Mouse (Mus musculus): Measurements from ENCODE around the gene Twf1.

Twf1 gene

GRCm38 (mm10) chr15:94589219-94590075 is at the start of gene Twf1:
TSS of gene Twf1 (minus strand) at chr15:94589889.
- DNase-seq = peak; percentile 98

- peak; percentile 26 for DNase-seq
Observed at GRCm38 (mm10) chr15:94639126-94639525, 49.4 kb upstream of the Twf1 start.

GRCm38 (mm10) chr15:94638207-94638606 is 48.5 kb upstream of the Twf1 start:
- no peak for DNase-seq

GRCm38 (mm10) chr15:94634524-94634923 is 44.8 kb upstream of the Twf1 start:
- no peak for DNase-seq

GRCm38 (mm10) chr15:94630553-94630952 is 40.9 kb upstream of the Twf1 start:
- DNase-seq = no peak

GRCm38 (mm10) chr15:94628830-94629601 is 39.3 kb upstream of the Twf1 start, which contains the start of gene Tmem117:
TSS of gene Tmem117 (plus strand) at chr15:94629232.
- DNase-seq = peak; percentile 73

GRCm38 (mm10) chr15:94628463-94628829 is 38.8 kb upstream of the Twf1 start:
- no peak for DNase-seq

- no peak for DNase-seq
Observed at GRCm38 (mm10) chr15:94620909-94621308, 31.2 kb upstream of the Twf1 start.

- DNase-seq = no peak
Observed at GRCm38 (mm10) chr15:94616036-94616435, 26.3 kb upstream of the Twf1 start.

- no peak for DNase-seq
Observed at GRCm38 (mm10) chr15:94607768-94608167, 18.1 kb upstream of the Twf1 start.

- no peak for DNase-seq
Observed at GRCm38 (mm10) chr15:94602441-94602840, 12.8 kb upstream of the Twf1 start.

- DNase-seq = peak; percentile 65
Observed at GRCm38 (mm10) chr15:94601339-94601738, 11.7 kb upstream of the Twf1 start.

- no peak for DNase-seq
Observed at GRCm38 (mm10) chr15:94600145-94600707, 10.5 kb upstream of the Twf1 start.

- DNase-seq = peak; percentile 40
Observed at GRCm38 (mm10) chr15:94593586-94593985, 3.9 kb upstream of the Twf1 start.

GRCm38 (mm10) chr15:94591356-94591755 is 1.7 kb upstream of the Twf1 start:
- DNase-seq = no peak

GRCm38 (mm10) chr15:94590083-94590482 is 394 bp upstream of the Twf1 start:
- no peak for DNase-seq

- no peak for DNase-seq
Observed at GRCm38 (mm10) chr15:94587826-94588715, 1.6 kb downstream of the Twf1 start.

GRCm38 (mm10) chr15:94584738-94585137 is 5.0 kb downstream of the Twf1 start:
- no peak for DNase-seq

- no peak for DNase-seq
Observed at GRCm38 (mm10) chr15:94583153-94583552, 6.5 kb downstream of the Twf1 start.

- DNase-seq = peak; percentile 40
Observed at GRCm38 (mm10) chr15:94582000-94582593, 7.6 kb downstream of the Twf1 start.

- no peak for DNase-seq
Observed at GRCm38 (mm10) chr15:94574566-94575268, 15.0 kb downstream of the Twf1 start.

Data from kidney, adult 18-20 months (tissue).